Mouse (Mus musculus): ENCODE measurements around the gene Plxnc1. TPM values are rescaled to one million over a fixed set of nuclear protein-coding genes. Genes with fewer than 3 reads are reported as not detected.

Plxnc1 gene
- polyA plus RNA-seq, 1 experiment = 15.8 TPM

DNA sequence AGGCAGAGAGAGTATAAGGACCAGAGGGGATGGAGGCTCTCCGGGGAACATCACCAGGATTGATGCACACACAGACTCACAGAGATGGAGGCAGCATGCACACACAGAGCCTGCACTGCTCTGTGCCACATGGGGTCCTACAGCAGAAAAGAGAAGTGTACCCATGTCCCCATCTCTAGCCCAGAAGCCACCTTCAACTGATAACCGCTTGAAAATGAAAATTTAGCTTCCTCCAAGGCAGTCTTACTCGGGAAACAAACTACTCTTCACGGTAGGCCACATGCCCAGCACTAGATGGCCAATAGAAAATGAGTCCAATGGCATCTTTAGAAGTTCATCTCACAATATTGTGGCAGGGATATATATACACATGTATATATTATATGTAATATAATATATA is 9.4 kb downstream of the Plxnc1 start:
- WGBS = 23% methylated on average over 4 of the region's 4 CpGs
- H3K4me3 ChIP-seq (ENCODE audit: extremely low read depth, insufficient read depth, insufficient read length) = no peak overlapping the region
- TF ChIP-seq POLR2A (IDR thresholded peaks at IDR 0.05; ENCODE audit: low read depth, low read length) (no peak), CTCF (IDR thresholded peaks at IDR 0.05; ENCODE audit: extremely low read depth, insufficient read depth, insufficient read length, insufficient replicate concordance) (no peak)
- DNase-seq (ENCODE audit: low read depth in 1 of 2, low spot score in 2 of 2) = no peak
- H3K4me1 ChIP-seq (ENCODE audit: control insufficient read depth, insufficient read depth, insufficient read length) = peaks cover 5% of the 10 kb centered on the region
- no peak overlapping the region for H3K27ac ChIP-seq (ENCODE audit: insufficient read depth, low read length)
- H3K27me3 ChIP-seq (ENCODE audit: control insufficient read depth, insufficient read depth, low read length) = no peaks in the 10 kb centered on the region
- H3K36me3 ChIP-seq (ENCODE audit: control insufficient read depth, insufficient read depth, low read length) = no peaks in the 10 kb centered on the region

DNA sequence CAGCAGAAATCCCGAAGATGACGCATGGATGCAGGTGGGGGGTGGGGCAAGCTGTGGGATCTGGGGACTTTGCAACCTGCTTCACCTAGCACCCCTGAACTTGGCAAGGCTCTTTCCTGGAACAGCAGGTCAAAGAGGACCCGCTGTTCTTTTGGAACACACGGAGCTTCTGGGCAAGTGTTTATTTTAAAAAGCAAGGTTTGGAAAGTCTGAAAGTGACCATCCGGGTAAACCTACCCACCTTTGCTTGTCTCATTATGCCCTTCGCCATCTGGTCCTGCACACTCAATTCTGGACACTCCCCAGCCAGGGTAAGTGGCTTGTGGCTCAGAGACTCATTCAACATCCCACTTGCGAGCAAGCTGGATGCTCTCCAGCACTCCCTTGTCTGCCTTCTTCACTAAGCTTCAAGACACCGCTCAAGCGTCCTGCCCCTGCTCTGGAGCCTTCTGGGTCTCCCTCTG is 10.5 kb downstream of the Plxnc1 start:
- Histone ChIP-seq H3K4me3 (ENCODE audit: extremely low read depth, insufficient read depth, insufficient read length) (no peak overlapping the region), H3K36me3 (ENCODE audit: control insufficient read depth, insufficient read depth, low read length) (no peaks in the 10 kb centered on the region), H3K27ac (ENCODE audit: insufficient read depth, low read length) (no peak overlapping the region), H3K27me3 (ENCODE audit: control insufficient read depth, insufficient read depth, low read length) (no peaks in the 10 kb centered on the region), H3K4me1 (ENCODE audit: control insufficient read depth, insufficient read depth, insufficient read length) (peaks cover 5% of the 10 kb centered on the region)
- TF ChIP-seq CTCF (IDR thresholded peaks at IDR 0.05; ENCODE audit: extremely low read depth, insufficient read depth, insufficient read length, insufficient replicate concordance) (no peak), POLR2A (IDR thresholded peaks at IDR 0.05; ENCODE audit: low read depth, low read length) (no peak)
- WGBS = 90% methylated on average over 9 of the region's 9 CpGs
- no peak for DNase-seq (ENCODE audit: low read depth in 1 of 2, low spot score in 2 of 2)

DNA sequence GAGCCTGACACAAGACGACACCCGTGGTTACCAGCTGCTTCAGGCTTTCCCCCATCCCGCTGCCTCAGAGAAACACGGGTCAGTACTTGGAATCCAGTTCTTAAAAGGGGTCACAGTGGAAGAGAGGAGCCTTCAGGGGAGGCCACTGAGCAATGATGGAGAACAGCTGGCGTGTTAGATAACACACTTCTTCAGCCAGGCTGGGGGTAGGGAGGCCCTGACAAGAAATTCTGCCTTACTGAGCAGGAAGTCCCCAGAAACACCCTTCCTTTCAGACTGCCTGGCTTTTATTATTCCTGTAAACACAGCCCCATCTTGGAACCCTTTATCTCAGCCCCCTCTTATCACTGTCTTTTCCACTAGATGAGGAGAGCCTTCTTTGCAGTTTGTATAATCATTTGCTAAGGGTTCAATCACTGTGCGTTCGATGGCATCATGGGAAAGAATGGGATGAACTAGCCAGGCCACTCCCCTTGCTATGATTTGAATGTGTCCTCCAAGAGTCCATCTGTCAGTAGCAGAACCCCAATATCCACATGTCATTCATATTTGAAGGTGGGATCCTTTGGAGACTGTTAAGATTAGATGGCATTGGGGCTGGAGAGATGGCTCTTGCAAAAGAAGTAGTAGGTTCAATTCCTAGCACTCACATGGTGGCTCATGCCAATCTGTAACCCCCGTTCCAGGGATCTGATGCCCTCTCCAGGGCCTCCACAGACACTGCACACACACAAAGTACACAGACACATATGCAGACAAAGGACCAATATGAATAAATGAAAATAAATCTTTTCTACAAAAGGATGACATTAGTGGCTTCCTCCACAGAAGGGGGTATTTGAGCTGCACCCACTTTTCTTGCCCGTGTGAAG is 12.4 kb downstream of the Plxnc1 start:
- Histone ChIP-seq H3K4me3 (ENCODE audit: extremely low read depth, insufficient read depth, insufficient read length) (no peak overlapping the region), H3K4me1 (ENCODE audit: control insufficient read depth, insufficient read depth, insufficient read length) (peaks cover 9% of the 10 kb centered on the region), H3K27ac (ENCODE audit: insufficient read depth, low read length) (no peak overlapping the region; the same call in 1 of the 2 replicates), H3K36me3 (ENCODE audit: control insufficient read depth, insufficient read depth, low read length) (no peaks in the 10 kb centered on the region), H3K27me3 (ENCODE audit: control insufficient read depth, insufficient read depth, low read length) (no peaks in the 10 kb centered on the region)
- 45% methylated on average over 9 of the region's 9 CpGs for WGBS
- DNase-seq (ENCODE audit: low read depth in 1 of 2, low spot score in 2 of 2) = no peak
- TF ChIP-seq CTCF (IDR thresholded peaks at IDR 0.05; ENCODE audit: extremely low read depth, insufficient read depth, insufficient read length, insufficient replicate concordance) (no peak), POLR2A (IDR thresholded peaks at IDR 0.05; ENCODE audit: low read depth, low read length) (no peak)

DNA sequence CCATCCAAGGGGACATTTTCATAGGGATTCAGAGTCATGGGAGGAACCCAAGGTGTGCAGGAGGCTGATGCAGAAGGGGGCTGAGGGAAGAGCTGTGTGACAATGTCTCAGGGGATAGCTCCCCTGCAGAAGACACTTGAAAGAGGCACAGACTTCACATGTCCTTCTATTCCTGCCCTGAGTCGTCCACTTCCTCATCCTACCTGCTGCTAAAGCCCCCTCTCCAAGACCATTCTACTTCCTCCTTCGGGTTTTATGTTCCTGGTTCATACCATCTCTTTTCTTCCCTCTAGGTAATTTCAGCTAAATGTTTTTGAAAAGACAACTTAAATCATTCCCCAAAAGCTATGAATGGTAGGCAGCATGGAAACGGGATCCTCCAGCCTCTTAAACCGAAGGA is 16.5 kb downstream of the Plxnc1 start:
- Histone ChIP-seq H3K4me3 (ENCODE audit: extremely low read depth, insufficient read depth, insufficient read length) (no peak overlapping the region), H3K4me1 (ENCODE audit: control insufficient read depth, insufficient read depth, insufficient read length) (peaks cover 15% of the 10 kb centered on the region), H3K27me3 (ENCODE audit: control insufficient read depth, insufficient read depth, low read length) (no peaks in the 10 kb centered on the region), H3K36me3 (ENCODE audit: control insufficient read depth, insufficient read depth, low read length) (no peaks in the 10 kb centered on the region), H3K27ac (ENCODE audit: insufficient read depth, low read length) (no peak overlapping the region)
- WGBS = 63% methylated on average over 4 of the region's 4 CpGs
- no peak for TF ChIP-seq CTCF (IDR thresholded peaks at IDR 0.05; ENCODE audit: extremely low read depth, insufficient read depth, insufficient read length, insufficient replicate concordance)
- TF ChIP-seq POLR2A (IDR thresholded peaks at IDR 0.05; ENCODE audit: low read depth, low read length) = no peak
- no peak for DNase-seq (ENCODE audit: low read depth in 1 of 2, low spot score in 2 of 2)

DNA sequence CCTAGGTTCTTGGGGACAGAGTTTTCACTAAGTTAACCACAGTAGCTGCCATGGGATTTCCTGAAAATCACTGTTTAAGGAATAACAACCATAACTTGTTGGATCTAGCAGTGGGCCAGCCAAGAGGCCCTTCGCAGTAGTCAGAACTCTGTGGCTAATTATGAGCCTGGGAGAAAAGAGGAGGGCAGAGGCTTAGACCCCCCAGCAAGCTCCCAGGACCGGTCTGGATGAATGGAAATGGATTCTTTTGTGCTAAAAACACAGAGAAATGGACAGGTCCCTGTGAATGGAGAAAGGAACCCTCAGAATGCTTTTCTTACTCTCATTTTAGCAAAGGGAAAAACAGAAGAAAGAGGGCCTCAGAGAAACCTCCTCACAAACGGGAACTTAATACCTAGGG is 18.3 kb downstream of the Plxnc1 start:
- peaks cover 15% of the 10 kb centered on the region for H3K4me1 ChIP-seq (ENCODE audit: control insufficient read depth, insufficient read depth, insufficient read length)

DNA sequence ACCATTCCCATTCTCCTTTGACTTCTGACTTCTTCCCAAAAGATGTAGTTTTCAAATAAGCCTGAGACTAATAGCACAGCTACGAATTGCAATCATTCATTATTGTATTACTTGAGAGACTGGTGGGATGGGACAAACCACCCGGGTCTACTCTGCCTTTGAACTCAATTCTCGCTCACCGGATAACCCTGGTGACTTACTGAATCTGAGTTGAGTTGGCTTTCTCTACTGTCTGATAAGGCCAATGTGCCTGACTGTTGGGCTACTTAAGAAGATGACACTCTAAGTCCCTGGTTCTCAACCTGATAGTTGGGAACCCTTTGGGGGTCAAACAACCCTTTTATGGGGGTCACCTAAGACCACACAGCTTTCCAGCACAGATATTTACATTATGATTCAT is 19.8 kb downstream of the Plxnc1 start:
- Histone ChIP-seq H3K4me1 (ENCODE audit: control insufficient read depth, insufficient read depth, insufficient read length) (peaks cover 22% of the 10 kb centered on the region), H3K27ac (ENCODE audit: insufficient read depth, low read length) (no peak overlapping the region), H3K36me3 (ENCODE audit: control insufficient read depth, insufficient read depth, low read length) (no peaks in the 10 kb centered on the region), H3K4me3 (ENCODE audit: extremely low read depth, insufficient read depth, insufficient read length) (no peak overlapping the region), H3K27me3 (ENCODE audit: control insufficient read depth, insufficient read depth, low read length) (no peaks in the 10 kb centered on the region)
- no peak for TF ChIP-seq CTCF (IDR thresholded peaks at IDR 0.05; ENCODE audit: extremely low read depth, insufficient read depth, insufficient read length, insufficient replicate concordance)
- no peak for TF ChIP-seq POLR2A (IDR thresholded peaks at IDR 0.05; ENCODE audit: low read depth, low read length)
- no peak for DNase-seq (ENCODE audit: low read depth in 1 of 2, low spot score in 2 of 2)
- 86% methylated on average over 4 of the region's 4 CpGs for WGBS

More for the DNA sequence above, 18.3 kb downstream of the Plxnc1 start:
- DNase-seq (ENCODE audit: low read depth in 1 of 2, low spot score in 2 of 2) = no peak
- no peaks in the 10 kb centered on the region for H3K27me3 ChIP-seq (ENCODE audit: control insufficient read depth, insufficient read depth, low read length)
- no peaks in the 10 kb centered on the region for H3K36me3 ChIP-seq (ENCODE audit: control insufficient read depth, insufficient read depth, low read length)
- H3K4me3 ChIP-seq (ENCODE audit: extremely low read depth, insufficient read depth, insufficient read length) = no peak overlapping the region
- no peak for TF ChIP-seq CTCF (IDR thresholded peaks at IDR 0.05; ENCODE audit: extremely low read depth, insufficient read depth, insufficient read length, insufficient replicate concordance)
- TF ChIP-seq POLR2A (IDR thresholded peaks at IDR 0.05; ENCODE audit: low read depth, low read length) = no peak
- WGBS = 88% methylated on average over 3 of the region's 3 CpGs
- no peak overlapping the region for H3K27ac ChIP-seq (ENCODE audit: insufficient read depth, low read length)

DNA sequence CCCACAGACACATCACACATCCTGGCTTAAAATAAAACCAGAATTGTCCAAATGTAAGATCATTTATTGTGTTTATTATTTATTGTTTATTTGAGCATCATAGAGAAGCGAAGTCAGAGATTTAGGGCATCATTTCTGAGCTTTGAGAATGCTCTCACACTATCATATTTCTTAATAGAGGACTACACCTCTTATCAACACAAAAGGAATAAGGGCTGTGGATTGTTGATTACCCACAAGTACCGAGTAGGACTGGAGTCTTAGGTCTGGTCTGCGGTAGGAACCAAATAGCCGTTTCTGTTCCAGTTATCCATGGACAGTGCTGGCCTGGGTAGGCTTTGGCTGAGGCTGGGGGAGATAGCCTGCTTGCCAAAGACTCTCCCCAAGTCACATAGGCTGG is 20.2 kb downstream of the Plxnc1 start:
- H3K36me3 ChIP-seq (ENCODE audit: control insufficient read depth, insufficient read depth, low read length) = no peaks in the 10 kb centered on the region
- no peaks in the 10 kb centered on the region for H3K27me3 ChIP-seq (ENCODE audit: control insufficient read depth, insufficient read depth, low read length)
- TF ChIP-seq CTCF (IDR thresholded peaks at IDR 0.05; ENCODE audit: extremely low read depth, insufficient read depth, insufficient read length, insufficient replicate concordance) (no peak), POLR2A (IDR thresholded peaks at IDR 0.05; ENCODE audit: low read depth, low read length) (no peak)
- peaks cover 22% of the 10 kb centered on the region for H3K4me1 ChIP-seq (ENCODE audit: control insufficient read depth, insufficient read depth, insufficient read length)
- 79% methylated on average over 4 of the region's 4 CpGs for WGBS
- no peak overlapping the region for H3K27ac ChIP-seq (ENCODE audit: insufficient read depth, low read length)
- no peak for DNase-seq (ENCODE audit: low read depth in 1 of 2, low spot score in 2 of 2)
- no peak overlapping the region for H3K4me3 ChIP-seq (ENCODE audit: extremely low read depth, insufficient read depth, insufficient read length)

All from spleen, adult 2 months (tissue).